Mouse (Mus musculus) liver, adult 2 months (tissue): ENCODE results near the gene Rln3.

ENCODE experiments used
- CTCF ChIP-seq: fragments of 200-500 bp; IDR thresholded peaks from 2 replicates; pipeline ENCODE4 v1.5.1; 2011; ENCODE audit warnings: low read depth, low read length, control low read depth
- POLR2A ChIP-seq: fragments of 200-500 bp; IDR thresholded peaks from 2 replicates; pipeline ENCODE4 v1.6.1; 2011; ENCODE audit warnings: low read length, control low read depth; ENCODE audit not compliant: insufficient read depth; ENCODE audit errors: extremely low read depth

- TF ChIP-seq POLR2A = no peak
- TF ChIP-seq CTCF = no peak
These were observed 34.4 kb upstream of the Rln3 start for GRCm38 (mm10) chr8:84079206-84079605.
